In the genomic region with DNA sequence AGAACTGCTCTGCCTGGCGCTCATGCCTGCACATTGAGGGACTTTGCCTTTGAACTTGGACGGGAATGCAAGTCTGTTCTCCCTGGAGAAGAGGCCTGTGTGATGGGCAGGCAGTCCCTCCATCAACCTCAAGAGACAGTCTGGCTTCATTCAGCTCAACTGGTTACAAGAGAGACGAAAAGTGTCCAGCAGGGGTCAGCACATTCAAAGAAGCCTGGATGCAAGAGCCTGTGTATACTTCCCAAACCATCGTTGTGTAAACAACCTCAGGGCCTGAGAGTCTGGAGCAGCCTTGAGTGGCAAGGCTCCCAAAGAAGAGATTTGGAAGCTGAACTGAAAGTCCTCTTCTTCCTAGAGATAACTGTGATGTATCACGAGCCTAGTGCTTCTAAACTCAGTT, we compare ENCODE assay signal across 9 mouse cellular contexts.
DNase-seq lines count a peak whose midpoint lies in the region; ATAC-seq and TF ChIP-seq lines count a peak whose summit lies in the region.
"Had no signal": no experiment of that assay in that cellular context is flagged by ENCODE, and none has a peak within 500 bp of the region (broad histone marks: within the 10 kb centered on the region; RNA-seq: fewer than 3 reads in every experiment).

No protein-coding gene starts in this region.

- no peaks in the 10 kb centered on the region for H3K9me3 ChIP-seq in forebrain, embryonic 13.5 days (replicated peaks)
- no peaks in the 10 kb centered on the region for H3K9me3 ChIP-seq in liver, embryonic 14.5 days (ENCODE audit: control insufficient read depth, low read length)

- no peak for TF ChIP-seq EP300 in liver, embryonic 14.5 days (IDR thresholded peaks at IDR 0.05; ENCODE audit: low read depth)

- H3K4me3 ChIP-seq in forebrain, embryonic 13.5 days = no peak overlapping the region
- no peak overlapping the region for H3K4me3 ChIP-seq in liver, embryonic 14.5 days (ENCODE audit: insufficient read depth in 1 of 2, low read depth in 2 of 2, low read length in 2 of 2)
- H3K4me3 ChIP-seq: erythroblast, embryonic 14.5 days had no signal

- TF ChIP-seq CTCF in liver, embryonic 14.5 days (IDR thresholded peaks at IDR 0.05; ENCODE audit: low read depth) = peak; percentile 64

- no peak overlapping the region for H3K4me2 ChIP-seq in forebrain, embryonic 13.5 days
- H3K4me2 ChIP-seq in liver, embryonic 14.5 days (ENCODE audit: low read depth) = no peak overlapping the region

- intact Hi-C loops in heart, postnatal 10 days (cut with DNase I) = loop anchor here (5.0 kb wide), 1 partner anchor 737 kb away; no protein-coding TSS in a partner anchor

- H3K27me3 ChIP-seq in forebrain, embryonic 13.5 days = no peaks in the 10 kb centered on the region
- no peaks in the 10 kb centered on the region for H3K27me3 ChIP-seq in liver, embryonic 14.5 days (ENCODE audit: control insufficient read depth, insufficient read depth, low read length)

- DNase-seq in MN1 (ENCODE audit: low spot score) = peak; percentile 72
- DNase-seq in c-Kit-positive CD71-positive TER-119-negative erythroid progenitor cells, embryonic 14.5 days (ENCODE audit: low read depth) = peak; percentile 2
- peak; percentile 80 to 89 for DNase-seq in heart, postnatal 10 days
- peak; percentile 87 to 93 for DNase-seq in kidney, postnatal 25 days
- DNase-seq in liver, embryonic 14.5 days (ENCODE audit: low read depth in 3 of 3, low spot score in 3 of 3) = no peak
- DNase-seq in ovary, postnatal 10 days (ENCODE audit: low spot score) = peak; percentile 44
- DNase-seq in urinary bladder, postnatal 36 days (ENCODE audit: low spot score in 2 of 2) = peak; percentile 70

- H3K9ac ChIP-seq in forebrain, embryonic 13.5 days = no peak overlapping the region
- no peak overlapping the region for H3K9ac ChIP-seq in liver, embryonic 14.5 days (replicated peaks)

- 28% methylated on average over 5 of the region's 5 CpGs for WGBS in forebrain, embryonic 13.5 days
- 26% methylated on average over 5 of the region's 5 CpGs for WGBS in liver, embryonic 14.5 days (ENCODE audit: insufficient replicate concordance)

- no peaks in the 10 kb centered on the region for H3K4me1 ChIP-seq in forebrain, embryonic 13.5 days
- H3K4me1 ChIP-seq in liver, embryonic 14.5 days (replicated peaks; ENCODE audit: control insufficient read depth in 2 of 2, insufficient read depth in 2 of 2, low read length in 1 of 2) = no peaks in the 10 kb centered on the region

- no peak overlapping the region for H3K27ac ChIP-seq in forebrain, embryonic 13.5 days
- H3K27ac ChIP-seq in liver, embryonic 14.5 days = no peak overlapping the region

- no peaks in the 10 kb centered on the region for H3K36me3 ChIP-seq in forebrain, embryonic 13.5 days (ENCODE audit: poor library complexity, severe bottlenecking)
- H3K36me3 ChIP-seq in liver, embryonic 14.5 days (replicated peaks; ENCODE audit: control insufficient read depth, insufficient read depth, low read depth) = no peaks in the 10 kb centered on the region

- peak; percentile 78 for ATAC-seq in forebrain, embryonic 13.5 days
- no peak for ATAC-seq in liver, embryonic 14.5 days (ENCODE audit: insufficient read depth)

Comparison
In these comparisons a context has a peak if more than half of its experiments do, and no peak if none do; other contexts are left out.
1. DNase-seq: peak in MN1 (single experiment), c-Kit-positive CD71-positive TER-119-negative erythroid progenitor cells, embryonic 14.5 days (single experiment), heart, postnatal 10 days (2 of 2), kidney, postnatal 25 days (2 of 2), ovary, postnatal 10 days (single experiment) and urinary bladder, postnatal 36 days (2 of 2); none in liver, embryonic 14.5 days (0 of 3).